ENCODE assay signal across 10 mouse cellular contexts in genomic region chr11:114785892-114786291, GRCm38 (mm10). TPM values are rescaled to one million over a fixed set of nuclear protein-coding genes. Genes with fewer than 3 reads are reported as not detected.
DNase-seq lines count a peak whose midpoint lies in the region; ATAC-seq lines count a peak whose summit lies in the region.
"Had no signal": no experiment of that assay in that cellular context is flagged by ENCODE, and none has a peak within 500 bp of the region (broad histone marks: within the 10 kb centered on the region; RNA-seq: fewer than 3 reads in every experiment).

No protein-coding gene starts in this region.

- DNase-seq in heart, adult 18-20 months, result no peak
- peak; percentile 72 for DNase-seq in R1 (ENCODE audit: low read depth, low spot score)
- DNase-seq in hindbrain, embryonic 10.5 days (ENCODE audit: low spot score), result no peak
- no peak for DNase-seq in urinary bladder, postnatal 14 days (ENCODE audit: low spot score)
- DNase-seq in urinary bladder, postnatal 25 days (ENCODE audit: low spot score), result no peak
- no peak for DNase-seq in heart, postnatal 10 days

- no peak for ATAC-seq in heart, embryonic 14.5 days (ENCODE audit: insufficient number of reproducible peaks, insufficient read depth, low FRiP score, low read depth)
- ATAC-seq in midbrain, embryonic 12.5 days (ENCODE audit: low FRiP score, low read depth), result no peak

- H3K27ac ChIP-seq in heart, embryonic 14.5 days (replicated peaks in 1 of 2; ENCODE audit: control insufficient read depth in 1 of 2, insufficient read depth in 1 of 2, low read depth in 2 of 2, low read length in 2 of 2), result no peak overlapping the region
- H3K27ac ChIP-seq in hindbrain, embryonic 10.5 days, result peak overlapping the region; percentile 73
- H3K27ac ChIP-seq in midbrain, embryonic 12.5 days (replicated peaks), result no peak overlapping the region

- peak overlapping the region; percentile 65 for H3K4me2 ChIP-seq in heart, embryonic 14.5 days (ENCODE audit: low read length)
- peak overlapping the region; percentile 54 for H3K4me2 ChIP-seq in midbrain, embryonic 12.5 days (replicated peaks)

- H3K27me3 ChIP-seq in heart, embryonic 14.5 days (ENCODE audit: control insufficient read depth, insufficient read depth, low read length), result peaks cover 95% of the 10 kb centered on the region
- peaks cover 92% of the 10 kb centered on the region for H3K27me3 ChIP-seq in hindbrain, embryonic 10.5 days (ENCODE audit: insufficient read depth, poor library complexity, severe bottlenecking)
- H3K27me3 ChIP-seq in midbrain, embryonic 12.5 days, result peaks cover 69% of the 10 kb centered on the region

- H3K4me1 ChIP-seq in heart, embryonic 14.5 days (ENCODE audit: control insufficient read depth in 2 of 2, insufficient read depth in 2 of 2, low read length in 2 of 2), result peaks cover 2 to 6% of the 10 kb centered on the region in 2 experiments; a peak in 3 of 4 replicates
- H3K4me1 ChIP-seq in hindbrain, embryonic 10.5 days (replicated peaks), result peaks cover 54% of the 10 kb centered on the region
- H3K4me1 ChIP-seq in midbrain, embryonic 12.5 days, result peaks cover 24% of the 10 kb centered on the region

- WGBS in heart, embryonic 14.5 days, result 45% methylated on average over 10 of the region's 10 CpGs
- 50% methylated on average over 10 of the region's 10 CpGs for WGBS in hindbrain, embryonic 10.5 days
- 54% methylated on average over 10 of the region's 10 CpGs for WGBS in midbrain, embryonic 12.5 days

- no peaks in the 10 kb centered on the region for H3K9me3 ChIP-seq in heart, embryonic 14.5 days (ENCODE audit: control insufficient read depth, low read length)
- H3K9me3 ChIP-seq in hindbrain, embryonic 10.5 days, result no peaks in the 10 kb centered on the region
- H3K9me3 ChIP-seq in midbrain, embryonic 12.5 days, result no peaks in the 10 kb centered on the region

- H3K4me3 ChIP-seq in heart, embryonic 14.5 days (ENCODE audit: control insufficient read depth in 1 of 2, insufficient read depth in 1 of 2, low read depth in 1 of 2, low read length in 2 of 2), result peak overlapping the region; percentile 16 to 31; a peak in 3 of 4 replicates
- H3K4me3 ChIP-seq in hindbrain, embryonic 10.5 days, result peak overlapping the region; percentile 46
- peak overlapping the region; percentile 32 for H3K4me3 ChIP-seq in midbrain, embryonic 12.5 days

- 0 out of 2 replicates have a peak overlapping the region, but pooled peaks have one; percentile 41 for H3K9ac ChIP-seq in heart, embryonic 14.5 days (ENCODE audit: low read length)
- H3K9ac ChIP-seq in midbrain, embryonic 12.5 days (replicated peaks), result no peak overlapping the region

- intact Hi-C loops in heart, postnatal 10 days (cut with DNase I), result loop anchor here (5.0 kb wide), 1 partner anchor 114 kb away; no protein-coding TSS in a partner anchor

- no peaks in the 10 kb centered on the region for H3K36me3 ChIP-seq in heart, embryonic 14.5 days (ENCODE audit: control insufficient read depth, insufficient read depth, low read length)
- H3K36me3 ChIP-seq in hindbrain, embryonic 10.5 days, result peaks cover 1% of the 10 kb centered on the region; the same call in 1 of the 2 replicates
- 0 out of 2 replicates have a peak, but pooled peaks cover 3% of the 10 kb centered on the region for H3K36me3 ChIP-seq in midbrain, embryonic 12.5 days

RNA-seq across cellular contexts. Expression of gene Btbd17, which starts 9.9 kb away (rescaled TPM):
- polyA plus RNA-seq in heart, embryonic 14.5 days (2014; fragmentation: Nextera tagmentation; extraction: Ambion mirVana), result not detected in 2 replicates
- not detected for total RNA-seq in heart, adult 18-20 months (2021)
- 50.8 and 60.0 TPM in 2 replicates for polyA plus RNA-seq in hindbrain, embryonic 10.5 days (2016; fragmentation: Nextera tagmentation; extraction: Ambion mirVana)
- polyA plus RNA-seq in midbrain, embryonic 12.5 days (2016; fragmentation: Nextera tagmentation; extraction: Ambion mirVana), result 61.0 and 68.5 TPM in 2 replicates
- total RNA-seq in heart, postnatal 10 days (2021), result under 1 TPM in 1 of 2 experiments, not detected in 1; 0.32 TPM
- total RNA-seq: CH12.LX had no signal

RNA-seq across cellular contexts. Expression of gene Gpr142, which starts 12.8 kb away (rescaled TPM):
- polyA plus RNA-seq in heart, embryonic 14.5 days (2014; fragmentation: Nextera tagmentation; extraction: Ambion mirVana), result not detected in 2 replicates
- total RNA-seq in heart, adult 18-20 months (2021), result not detected
- polyA plus RNA-seq in hindbrain, embryonic 10.5 days (2016; fragmentation: Nextera tagmentation; extraction: Ambion mirVana), result 0.37 and 0.77 TPM in 2 replicates
- polyA plus RNA-seq in midbrain, embryonic 12.5 days (2016; fragmentation: Nextera tagmentation; extraction: Ambion mirVana), result not detected in 2 replicates
- total RNA-seq in heart, postnatal 10 days (2021), result not detected
- total RNA-seq: CH12.LX; layer of hippocampus, postnatal 10 days had no signal

RNA-seq across cellular contexts. Expression of gene Kif19a, which starts 20.7 kb away (rescaled TPM):
- 0.16 and 0.28 TPM in 2 replicates for polyA plus RNA-seq in heart, embryonic 14.5 days (2014; fragmentation: Nextera tagmentation; extraction: Ambion mirVana)
- 1 to 10 TPM in 1 of 2 experiments, under 1 TPM in 1; 0.42 to 1.3 TPM for total RNA-seq in heart, adult 18-20 months (2021)
- 1.1 and 3.8 TPM in 2 replicates for polyA plus RNA-seq in hindbrain, embryonic 10.5 days (2016; fragmentation: Nextera tagmentation; extraction: Ambion mirVana)
- polyA plus RNA-seq in midbrain, embryonic 12.5 days (2016; fragmentation: Nextera tagmentation; extraction: Ambion mirVana), result 0.45 and 0.73 TPM in 2 replicates
- under 1 TPM; 0.24 to 0.47 TPM for total RNA-seq in heart, postnatal 10 days (2021)

RNA-seq across cellular contexts. Expression of gene Dnaic2, which starts 58.7 kb away (rescaled TPM):
- polyA plus RNA-seq in heart, embryonic 14.5 days (2014; fragmentation: Nextera tagmentation; extraction: Ambion mirVana), result 0.35 TPM in 1 of 2 replicates, not detected in the other
- total RNA-seq in heart, adult 18-20 months (2021), result under 1 TPM in 1 of 2 experiments, not detected in 1; 0.46 TPM
- 4.0 and 6.3 TPM in 2 replicates for polyA plus RNA-seq in hindbrain, embryonic 10.5 days (2016; fragmentation: Nextera tagmentation; extraction: Ambion mirVana)
- 1.3 and 2.4 TPM in 2 replicates for polyA plus RNA-seq in midbrain, embryonic 12.5 days (2016; fragmentation: Nextera tagmentation; extraction: Ambion mirVana)
- under 1 TPM; 0.55 to 0.57 TPM for total RNA-seq in heart, postnatal 10 days (2021)

Comparison
In these comparisons a context has a peak if more than half of its experiments do, and no peak if none do; other contexts are left out.
1. RNA of gene Btbd17, which starts 9.9 kb away (polyA plus RNA-seq): 61.0 to 68.5 TPM in midbrain, embryonic 12.5 days and 50.8 to 60.0 TPM in hindbrain, embryonic 10.5 days; not detected in heart, embryonic 14.5 days; every median in the first group is over 10 times any median in the second.
2. Peak in every context shown above with its lines, with median percentiles within 50 percentile points of each other: H3K4me3 ChIP-seq.